Mouse (Mus musculus) left cerebral cortex, postnatal 36 days (tissue): ENCODE measurements around the gene Vmn2r4. TPM values are rescaled to one million over a fixed set of nuclear protein-coding genes. Genes with fewer than 3 reads are reported as not detected.
"Not testable (repeated sequence)": the region's sequence is repeated elsewhere in the genome, so short reads cannot be mapped to it uniquely, and the experiment has no call there.

Experiments
- DNase-seq, 2 experiments: peaks; one replicate each; pipeline ENCODE4 v3.0.0; 2021 to 2022; ENCODE audit warnings: low spot score in 2 of 2, mixed read lengths in 1 of 2
- intact Hi-C: fragments of 180-260 bp; cut with DNase I; formaldehyde crosslinking; loops from one replicate; pipeline ENCODE4 v1.15.1; 2025
- total RNA-seq, 2 experiments: library from RNA; stranded (reverse); gene quantifications; 2 replicates each; pipeline ENCODE4 v1.2.3; 2021

The Vmn2r4 gene
- total RNA-seq = not detected

GRCm38 (mm10) chr3:64415268-64415667 is at the start of gene Vmn2r4:
Gene Vmn2r4 (minus strand): TSS chr3:64415368.
- intact Hi-C loops = loop anchor here (5.0 kb wide), 1 partner anchor 147 kb away; no protein-coding TSS in a partner anchor
- not testable (repeated sequence) for DNase-seq

DNA sequence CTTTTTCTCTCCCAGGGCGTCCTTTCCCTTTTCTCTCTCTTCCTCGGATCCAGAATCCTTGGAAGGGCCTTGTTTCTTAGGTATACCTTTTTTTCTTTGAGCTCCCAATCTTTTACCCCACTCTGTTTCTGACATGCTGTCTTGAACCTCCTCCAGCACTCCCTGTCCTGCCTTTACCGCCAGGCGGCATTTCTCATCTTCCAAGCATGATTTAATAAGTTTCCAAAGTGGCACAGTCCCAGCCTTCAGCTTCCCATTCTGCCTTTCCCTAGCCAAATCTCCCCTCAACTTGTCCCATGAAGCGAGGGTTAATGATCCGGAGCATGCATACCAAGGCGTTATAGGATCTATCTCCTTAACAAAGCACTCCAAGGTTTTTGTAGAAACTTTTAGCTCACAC is 19.1 kb upstream of the Vmn2r4 start:
- DNase-seq, intact Hi-C loops: not testable (repeated sequence)

DNA sequence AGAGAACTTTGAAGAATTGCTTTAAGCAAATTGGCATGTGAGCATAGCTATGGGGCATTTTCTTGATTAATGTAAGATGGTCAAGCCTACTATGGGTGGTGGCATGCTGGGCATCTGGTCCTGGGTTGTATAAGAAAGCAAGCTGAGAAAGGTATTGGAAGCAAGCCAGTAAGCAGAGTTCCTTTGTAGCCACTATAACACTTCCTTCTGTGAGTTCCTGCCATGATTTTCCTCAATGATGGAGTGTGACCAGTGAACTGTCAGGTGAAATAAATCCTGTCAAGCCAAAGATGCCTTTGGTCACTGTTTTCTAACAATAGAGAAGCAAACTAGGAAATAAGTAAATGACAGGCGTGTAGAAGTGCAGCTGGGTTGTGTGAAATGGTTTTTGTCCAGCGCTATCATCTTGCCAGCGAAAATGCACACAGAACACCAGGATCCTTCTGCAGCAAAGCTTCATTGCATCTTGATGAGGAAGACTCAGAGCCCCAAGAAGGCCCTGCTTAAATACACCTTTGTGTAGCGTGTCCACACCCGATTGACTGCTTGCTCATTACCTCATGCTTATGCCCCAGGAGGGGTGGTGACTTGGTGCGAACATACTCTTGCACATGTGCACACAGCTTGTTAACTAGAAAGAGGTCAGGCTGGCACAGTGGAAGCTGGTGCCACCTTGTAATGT is 13.1 kb upstream of the Vmn2r4 start:
- DNase-seq, intact Hi-C loops: not testable (repeated sequence)

DNA sequence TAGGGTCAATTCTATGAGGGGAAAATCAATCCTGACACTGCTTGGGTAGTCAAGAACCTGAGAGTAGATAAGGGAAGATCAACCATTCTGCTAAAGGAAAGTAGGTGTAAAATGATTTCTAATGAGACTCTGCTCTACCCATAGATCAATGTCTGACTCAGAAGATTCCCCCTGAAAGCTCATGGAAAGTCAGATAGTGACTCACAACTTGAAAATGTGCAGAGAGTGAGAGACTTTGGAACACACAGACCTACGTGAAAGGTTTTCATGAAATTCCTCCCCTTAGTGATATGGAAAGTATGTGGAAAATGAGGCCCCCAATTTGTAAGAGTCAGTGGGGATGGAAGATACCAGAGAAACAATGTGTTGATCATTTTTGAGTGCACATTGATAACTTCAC is 7.0 kb upstream of the Vmn2r4 start:
- DNase-seq, intact Hi-C loops: not testable (repeated sequence)

DNA sequence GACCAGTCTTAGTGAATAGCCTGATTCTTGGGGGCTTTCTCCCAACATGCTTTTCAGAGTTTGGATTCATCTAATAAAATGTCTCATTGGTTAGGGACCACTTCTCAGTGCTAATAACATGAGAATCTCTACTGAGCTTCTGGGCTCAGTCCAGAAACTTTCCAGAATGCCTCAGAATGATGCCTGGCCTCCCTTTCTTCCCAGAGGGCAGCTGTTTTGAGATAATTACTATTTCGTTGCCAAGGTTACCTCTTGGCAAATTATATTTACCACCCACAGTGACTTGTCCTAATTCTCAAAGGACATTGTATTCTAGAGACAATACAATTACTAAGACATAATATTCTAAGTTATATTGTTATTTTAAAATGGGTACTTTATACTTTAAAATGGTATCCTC is 2.3 kb upstream of the Vmn2r4 start:
- intact Hi-C loops = loop anchor here (5.0 kb wide), 1 partner anchor 145 kb away; no protein-coding TSS in a partner anchor

GRCm38 (mm10) chr3:64414253-64414652 is 915 bp downstream of the Vmn2r4 start:
- intact Hi-C loops, DNase-seq: not testable (repeated sequence)

More for the DNA sequence above, 2.3 kb upstream of the Vmn2r4 start:
- not testable (repeated sequence) for DNase-seq

- intact Hi-C loops = no loop called here
Measured at GRCm38 (mm10) chr3:64359286-64360035, 55.7 kb downstream of the Vmn2r4 start.

More at GRCm38 (mm10) chr3:64359286-64360035, 55.7 kb downstream of the Vmn2r4 start:
- DNase-seq = no peak

Other genes starting within 250 kb of the Vmn2r4 start
- not detected for gene Vmn2r3, start 125.7 kb downstream of the Vmn2r4 start, total RNA-seq
- not detected for gene Vmn2r5, start 94.5 kb upstream of the Vmn2r4 start, total RNA-seq
- gene Vmn2r6, start 150.5 kb upstream of the Vmn2r4 start, total RNA-seq = not detected